Mouse (Mus musculus) heart, postnatal 25 days (tissue): Measurements from ENCODE around the gene Lrrc8e. TPM values are rescaled to one million over a fixed set of nuclear protein-coding genes. Genes with fewer than 3 reads are reported as not detected.
"Not testable (repeated sequence)": the region's sequence is repeated elsewhere in the genome, so short reads cannot be mapped to it uniquely, and the experiment has no call there.

Experiments used
- DNase-seq: peaks from one replicate; pipeline ENCODE4 v3.0.0; 2022; ENCODE audit warnings: low spot score
- intact Hi-C: fragments of 180-260 bp; cut with DNase I; formaldehyde crosslinking; loops from one replicate; pipeline ENCODE4 v1.15.1; 2025
- total RNA-seq, 2 experiments: library from RNA; stranded (reverse); gene quantifications; 2 replicates each; pipeline ENCODE4 v1.2.3; 2021

Gene Lrrc8e
- total RNA-seq, 2 experiments from 2014 or later: 0.08 to 0.34 TPM

- intact Hi-C loops: loop anchor here (2.0 to 10.0 kb wide), 4 partner anchors 14 to 422 kb away; partner anchors contain the start of genes Gm49320 and Map2k7
- peak; percentile 89 for DNase-seq
Measured at GRCm38 (mm10) chr8:4252934-4253841, 26.6 kb downstream of the Lrrc8e start, which contains the start of gene Snapc2. Gene Snapc2, plus strand, starts transcription at chr8:4253080.

DNA sequence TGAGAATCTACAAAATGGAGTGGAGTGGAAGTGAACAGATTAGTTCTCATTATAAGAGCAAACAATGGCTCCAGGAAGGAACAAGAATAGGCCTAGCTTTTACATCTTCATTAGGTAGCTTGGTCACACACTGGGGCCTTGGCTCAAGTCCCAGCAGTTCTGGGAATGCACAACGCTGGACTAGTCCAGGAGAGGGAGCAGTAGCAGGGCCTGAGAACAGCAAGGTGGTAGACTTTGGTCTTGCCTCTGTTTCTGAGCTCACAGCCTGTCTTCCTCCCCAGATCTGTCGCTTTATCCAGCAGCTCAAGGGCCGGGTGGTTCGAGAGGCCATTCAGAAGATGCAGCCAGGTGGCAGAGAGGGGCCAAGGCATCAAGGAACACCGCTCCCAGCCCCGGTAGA lies 27.4 kb downstream of the Lrrc8e start:
- DNase-seq: no peak
- intact Hi-C loops: loop anchor here (5.0 to 10.0 kb wide), 3 partner anchors 118 to 421 kb away; no protein-coding TSS in a partner anchor

DNA sequence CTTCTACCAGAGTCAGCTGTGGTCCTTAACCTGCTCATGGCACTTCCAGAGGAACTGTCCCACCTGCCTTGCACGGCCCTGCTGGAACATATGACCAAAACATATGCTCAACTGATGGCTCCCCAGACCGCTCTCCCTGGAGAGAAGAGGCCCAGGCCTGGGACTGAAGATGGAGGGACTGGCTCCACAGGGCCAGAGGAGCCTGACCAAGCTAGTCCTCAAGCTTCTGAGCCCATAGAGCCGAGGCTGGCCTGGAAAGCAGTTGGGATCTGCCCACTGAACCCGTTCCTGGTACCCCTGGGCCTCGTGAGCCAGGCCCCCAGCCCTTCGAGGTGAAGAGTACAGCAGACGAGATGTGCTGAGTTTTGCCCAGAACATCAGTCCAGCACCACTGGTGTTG lies 28.8 kb downstream of the Lrrc8e start:
- not testable (repeated sequence) for DNase-seq
- intact Hi-C loops: loop anchor here (5.0 to 10.0 kb wide), 2 partner anchors 63 to 419 kb away; no protein-coding TSS in a partner anchor

- no peak for DNase-seq
- intact Hi-C loops: loop anchor here (5.0 to 10.0 kb wide), 2 partner anchors 65 to 418 kb away; no protein-coding TSS in a partner anchor
Measured at GRCm38 (mm10) chr8:4256911-4257310, 30.3 kb downstream of the Lrrc8e start.

DNA sequence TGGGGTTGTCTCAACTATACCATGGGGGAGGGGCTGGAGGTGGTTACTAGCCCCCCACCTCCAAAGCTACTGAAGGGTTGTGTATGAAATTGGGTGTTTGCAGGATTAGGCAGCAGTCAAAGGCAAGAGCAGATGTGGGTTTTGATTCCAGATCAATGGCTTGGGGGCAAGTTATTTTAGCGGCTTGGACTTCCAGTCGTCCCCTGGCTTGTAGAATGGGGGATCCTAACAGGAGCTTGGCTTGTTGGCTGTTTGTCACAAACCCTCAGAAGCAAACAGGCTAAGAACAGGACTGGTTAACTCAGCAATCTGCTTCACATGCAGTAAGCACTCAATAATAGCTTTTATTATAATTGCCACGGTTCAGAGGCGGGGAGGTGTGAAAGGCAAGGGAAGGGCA lies 30.7 kb downstream of the Lrrc8e start:
- no peak for DNase-seq
- intact Hi-C loops: loop anchor here (5.0 to 10.0 kb wide), 2 partner anchors 65 to 417 kb away; no protein-coding TSS in a partner anchor

DNA sequence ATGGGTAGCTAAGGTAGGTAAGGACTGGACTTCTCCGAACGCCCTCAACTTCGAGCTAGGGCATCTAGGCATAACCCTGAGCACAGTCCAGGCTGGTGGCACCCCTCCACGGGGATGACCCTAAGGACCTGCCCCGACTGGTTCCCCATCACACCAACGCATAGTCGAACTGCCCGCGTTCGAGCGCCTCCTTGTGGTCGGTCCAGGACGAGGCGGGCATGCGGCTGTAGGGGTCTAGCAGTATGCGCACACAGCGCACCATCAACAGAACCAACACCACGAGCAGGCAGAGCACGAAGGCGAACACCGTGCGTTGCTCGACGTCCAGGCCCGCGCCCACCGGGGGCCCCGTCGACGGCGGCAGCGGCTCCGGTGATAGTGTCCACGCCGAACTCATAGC lies 31.6 kb downstream of the Lrrc8e start:
- no peak for DNase-seq
- intact Hi-C loops: loop anchor here (2.0 to 10.0 kb wide), 3 partner anchors 17 to 417 kb away; partner anchors contain the start of gene Timm44

DNA sequence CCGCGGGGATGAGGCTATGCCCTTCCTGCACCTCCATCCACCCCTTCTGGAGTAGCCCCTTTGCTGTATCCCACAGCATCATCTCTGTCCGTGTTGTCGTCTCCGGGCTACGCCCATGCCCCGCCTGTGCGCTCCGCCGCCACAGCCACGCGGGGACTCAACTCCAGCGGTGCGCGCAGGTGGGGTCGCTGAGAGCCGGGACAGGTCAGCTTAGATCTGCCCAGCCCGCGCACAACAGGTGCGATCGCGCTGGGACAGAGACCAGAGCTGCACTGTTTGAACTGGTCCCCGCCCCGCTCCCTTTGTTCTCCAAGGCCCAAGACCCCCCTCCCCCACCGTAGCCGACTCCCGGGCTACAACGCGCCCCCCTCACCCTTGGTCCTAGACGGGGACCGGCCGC lies 32.1 kb downstream of the Lrrc8e start:
- intact Hi-C loops: loop anchor here (2.0 to 10.0 kb wide), 3 partner anchors 16 to 416 kb away; partner anchors contain the start of gene Timm44
- no peak for DNase-seq

- intact Hi-C loops: loop anchor here (2.0 to 10.0 kb wide), 3 partner anchors 16 to 416 kb away; partner anchors contain the start of gene Timm44
Measured at GRCm38 (mm10) chr8:4259125-4259804, 32.6 kb downstream of the Lrrc8e start, which contains the start of gene Ctxn1. Gene Ctxn1, minus strand, starts transcription at chr8:4259274.

DNA sequence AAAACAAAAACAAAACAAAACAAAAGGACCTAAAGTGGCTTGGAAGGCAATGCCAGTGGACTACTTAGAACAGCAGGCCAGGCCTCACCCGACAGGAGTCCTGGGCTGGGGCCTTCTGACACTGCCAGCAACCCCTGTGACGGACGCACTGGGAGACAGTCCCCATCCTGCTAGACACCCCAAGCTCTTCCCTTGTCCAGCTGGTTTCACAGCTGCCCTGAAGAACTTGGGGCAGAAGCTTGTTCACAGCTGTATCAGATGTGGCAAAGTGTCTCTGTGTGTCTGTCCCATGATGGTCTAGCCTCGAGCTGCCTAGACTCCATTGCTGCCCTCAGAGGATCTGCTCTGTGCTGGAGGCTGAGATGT lies 33.2 kb downstream of the Lrrc8e start:
- intact Hi-C loops: loop anchor here (2.0 to 10.0 kb wide), 3 partner anchors 15 to 415 kb away; partner anchors contain the start of gene Timm44
- DNase-seq: no peak

More at GRCm38 (mm10) chr8:4259125-4259804, 32.6 kb downstream of the Lrrc8e start, which contains the start of gene Ctxn1:
- DNase-seq: peak; percentile 86

GRCm38 (mm10) chr8:4263105-4263791 lies 36.6 kb downstream of the Lrrc8e start:
- intact Hi-C loops: no loop called here

DNA sequence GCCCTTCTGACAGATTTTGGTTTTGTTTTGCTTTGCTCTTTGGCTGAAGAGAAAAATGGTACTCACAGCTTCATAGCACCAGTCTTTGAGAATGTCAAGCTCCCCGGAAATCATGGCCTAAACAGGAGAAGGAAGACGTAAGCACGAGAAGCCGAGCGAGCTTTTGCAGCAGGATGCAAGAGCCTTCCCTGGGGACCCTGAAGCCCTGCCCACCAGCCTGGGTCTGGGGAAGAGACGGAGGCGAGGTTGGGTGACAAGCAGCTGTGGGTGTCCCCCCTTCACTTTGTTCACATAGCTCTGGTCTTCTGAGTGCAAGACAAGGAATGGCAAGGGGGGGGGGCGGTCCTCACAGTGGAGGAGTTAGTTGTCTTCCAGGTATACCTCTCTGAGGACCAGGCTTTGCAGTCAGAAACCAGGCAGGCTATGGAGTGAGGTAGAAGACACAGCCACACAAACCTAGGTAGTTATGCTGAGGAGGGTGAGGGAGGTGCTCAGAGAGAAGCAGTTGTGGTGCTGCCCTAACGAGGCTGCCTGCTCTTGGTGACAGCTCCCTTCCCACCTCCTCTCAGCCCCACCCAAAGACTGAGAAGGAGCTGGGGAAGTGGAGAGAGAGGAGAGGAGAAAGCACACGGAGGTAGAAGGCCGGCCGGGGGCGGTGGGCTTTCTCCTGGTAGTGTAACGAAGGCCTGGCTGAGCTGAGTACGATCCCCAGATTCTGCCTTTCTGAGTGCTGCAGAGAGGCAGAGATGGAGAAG lies 38.7 kb downstream of the Lrrc8e start:
- intact Hi-C loops: no loop called here
- no peak for DNase-seq

More at GRCm38 (mm10) chr8:4263105-4263791, 36.6 kb downstream of the Lrrc8e start:
- DNase-seq: no peak

DNA sequence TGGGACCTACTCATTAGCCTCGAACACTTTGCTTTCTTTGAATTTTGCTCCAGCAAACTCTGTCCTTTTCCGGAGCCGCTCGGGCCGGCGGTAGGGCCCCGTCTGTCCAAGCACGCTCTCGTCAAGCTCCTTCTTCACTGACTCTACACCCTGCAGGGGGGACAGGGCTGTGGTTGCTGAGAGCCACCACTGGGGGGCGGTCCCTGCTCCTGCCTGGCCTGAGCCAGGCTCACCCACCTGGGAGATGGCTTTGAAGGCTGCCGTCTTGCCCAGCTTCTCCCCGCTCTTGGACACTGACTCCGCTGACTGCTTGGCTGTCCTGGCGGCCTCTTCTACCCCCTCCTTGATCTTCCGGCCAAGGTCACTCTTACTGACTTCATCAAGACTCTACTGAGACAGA lies 41.0 kb downstream of the Lrrc8e start:
- DNase-seq: no peak
- intact Hi-C loops: no loop called here

DNA sequence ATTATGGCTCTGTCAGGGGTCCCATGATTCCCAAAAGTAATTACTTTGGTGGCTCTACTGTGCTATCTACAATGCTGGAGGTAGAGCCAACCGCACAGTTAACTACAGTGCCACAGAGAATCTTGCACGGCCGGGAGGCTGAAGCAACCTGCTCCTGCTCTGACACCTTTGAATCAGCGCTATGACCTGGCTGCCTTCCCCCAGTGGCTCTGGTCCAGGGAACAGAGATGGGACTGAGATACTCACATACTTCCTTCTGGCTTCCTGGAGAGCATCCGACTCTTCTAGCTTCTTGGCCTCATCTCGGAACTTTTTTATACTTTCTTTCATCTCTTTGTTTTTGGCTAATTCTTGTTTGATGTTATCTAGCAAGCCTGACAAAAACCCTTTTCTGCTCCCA lies 43.0 kb downstream of the Lrrc8e start:
- DNase-seq: no peak
- intact Hi-C loops: no loop called here

GRCm38 (mm10) chr8:4275275-4276110 lies 48.9 kb downstream of the Lrrc8e start, which contains the start of gene Timm44:
Gene Timm44, minus strand, starts transcription at chr8:4275913.
- intact Hi-C loops: loop anchor here (2.0 to 5.0 kb wide), 2 partner anchors 17 to 47 kb away; partner anchors contain the start of gene Ctxn1
- DNase-seq: peak; percentile 90

DNA sequence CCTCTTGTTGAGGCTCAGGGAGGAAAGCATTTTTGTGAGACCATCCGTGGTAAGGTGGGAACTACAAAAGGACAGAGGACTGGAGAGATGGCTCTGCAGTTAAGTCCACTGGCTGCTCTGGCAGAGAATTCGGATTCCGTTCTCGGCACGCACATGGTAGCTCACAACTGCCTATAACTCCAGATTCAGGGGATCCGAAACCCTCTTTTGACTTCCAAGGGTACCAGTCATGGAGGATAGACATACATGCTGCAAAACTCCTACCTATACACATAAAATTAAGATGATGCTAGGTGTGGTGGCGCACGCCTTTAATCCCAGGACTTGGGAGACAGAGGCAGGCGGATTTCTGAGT lies 49.5 kb downstream of the Lrrc8e start:
- intact Hi-C loops: loop anchor here (5.0 kb wide), 1 partner anchor 46 kb away; no protein-coding TSS in a partner anchor
- no peak for DNase-seq
